Mouse (Mus musculus) intestine, embryonic 14.5 days (tissue): ENCODE measurements around the gene Zdhhc16. TPM values are rescaled to one million over a fixed set of nuclear protein-coding genes. Genes with fewer than 3 reads are reported as not detected.

ENCODE experiments used
- ATAC-seq: fragments of 200-750 bp; cut with Nextera tagmentation; replicated peaks from 2 replicates; pipeline ENCODE4 v1.8.0; 2017; ENCODE audit warnings: low read depth, moderate number of reproducible peaks, moderate TSS enrichment, moderate library complexity; ENCODE audit not compliant: low FRiP score, low TSS enrichment
- DNase-seq: peaks from one replicate; pipeline ENCODE4 v3.0.0-alpha.2; 2018; ENCODE audit warnings: low spot score
- H3K27ac ChIP-seq: fragments of 300-500 bp; sonication (generic); 2 replicates; pipeline ENCODE4 v1.5.1; 2014; ENCODE audit warnings: low read depth, mild to moderate bottlenecking, control low read depth
- H3K27me3 ChIP-seq: fragments of 300-500 bp; sonication (generic); replicated peaks from 2 replicates; pipeline ENCODE4 v1.6.1; 2014; ENCODE audit warnings: low read length, control low read depth; ENCODE audit not compliant: control insufficient read depth, insufficient read depth
- H3K36me3 ChIP-seq: fragments of 300-500 bp; sonication (generic); 2 replicates; pipeline ENCODE4 v1.6.1; 2014; ENCODE audit warnings: low read length, control low read depth; ENCODE audit not compliant: control insufficient read depth, insufficient read depth
- H3K4me1 ChIP-seq: fragments of 300-500 bp; sonication (generic); replicated peaks from 2 replicates; pipeline ENCODE4 v1.6.1; 2014; ENCODE audit warnings: low read length, control low read depth, mixed read lengths; ENCODE audit not compliant: control insufficient read depth, insufficient read depth
- H3K4me2 ChIP-seq: fragments of 300-500 bp; sonication (generic); 2 replicates; pipeline ENCODE4 v1.6.1; 2014; ENCODE audit warnings: low read length
- H3K4me3 ChIP-seq: fragments of 300-500 bp; sonication (generic); 2 replicates; pipeline ENCODE4 v1.5.1; 2014; ENCODE audit warnings: low read depth, low read length, control low read depth, mixed read lengths
- H3K9ac ChIP-seq: fragments of 300-500 bp; sonication (generic); 2 replicates; pipeline ENCODE4 v1.6.1; 2014; ENCODE audit warnings: mild to moderate bottlenecking, low read length
- H3K9me3 ChIP-seq: fragments of 300-500 bp; sonication (generic); 2 replicates; pipeline ENCODE4 v1.6.1; 2016; ENCODE audit warnings: low read length, control low read depth; ENCODE audit not compliant: control insufficient read depth
- WGBS: fragments of 180-500 bp; shearing (Covaris S2); extraction: QIAGEN DNeasy Blood & Tissue Kit; methylation state at CpG from one replicate; pipeline ENCODE4 v1.1.7; 2014; 5-methylcytosine and 5-hydroxymethylcytosine counted together
- polyA plus RNA-seq: library from polyadenylated mRNA; unstranded; fragments of >200 nt; fragmentation: Nextera tagmentation; extraction: Ambion mirVana; gene quantifications from 2 replicates; pipeline ENCODE4 v1.2.1, GENCODE M21; 2014

Gene Zdhhc16
- polyA plus RNA-seq, 1 experiment from 2014 or later: 69.2 TPM

GRCm38 (mm10) chr19:41980819-41981594, 47.7 kb downstream of the Zdhhc16 start, which contains the start of gene Mms19:
TSS of gene Mms19 (minus strand) at chr19:41981157.
- under 1% methylated on average over 67 of the region's 68 CpGs for WGBS

GRCm38 (mm10) chr19:41981595-41981927, 48.3 kb downstream of the Zdhhc16 start, which contains the start of gene Ubtd1:
TSS of gene Ubtd1 (plus strand) at chr19:41981763.
- WGBS: 0% methylated on average over 26 of the region's 33 CpGs

More at GRCm38 (mm10) chr19:41980819-41981594, 47.7 kb downstream of the Zdhhc16 start, which contains the start of gene Mms19:
- Histone ChIP-seq H3K9ac (peak within 1 kb of the TSS; percentile 79), H3K27me3 (no peaks in the 10 kb centered on the region), H3K27ac (peak within 1 kb of the TSS; percentile 83), H3K36me3 (no peaks in the 10 kb centered on the region), H3K9me3 (no peaks in the 10 kb centered on the region), H3K4me2 (peak within 1 kb of the TSS; percentile 85), H3K4me3 (peak within 1 kb of the TSS; percentile 72), H3K4me1 (peaks cover 11% of the 10 kb centered on the region)
- peak; percentile 98 for DNase-seq
- peak; percentile 96 for ATAC-seq

GRCm38 (mm10) chr19:41981931-41982790, 48.9 kb downstream of the Zdhhc16 start:
- ATAC-seq: no peak

More at GRCm38 (mm10) chr19:41981595-41981927, 48.3 kb downstream of the Zdhhc16 start, which contains the start of gene Ubtd1:
- H3K9me3 ChIP-seq: no peaks in the 10 kb centered on the region
- H3K9ac ChIP-seq: peak within 1 kb of the TSS; percentile 79
- no peak for ATAC-seq
- H3K27me3 ChIP-seq: no peaks in the 10 kb centered on the region
- peaks cover 11% of the 10 kb centered on the region for H3K4me1 ChIP-seq
- H3K27ac ChIP-seq: peak within 1 kb of the TSS; percentile 83
- H3K4me3 ChIP-seq: peak within 1 kb of the TSS; percentile 72
- no peaks in the 10 kb centered on the region for H3K36me3 ChIP-seq
- no peak for DNase-seq
- H3K4me2 ChIP-seq: peak within 1 kb of the TSS; percentile 85

GRCm38 (mm10) chr19:41982791-41983150, 49.5 kb downstream of the Zdhhc16 start:
- Histone ChIP-seq H3K27ac (no peak overlapping the region), H3K36me3 (no peaks in the 10 kb centered on the region), H3K4me1 (peaks cover 11% of the 10 kb centered on the region), H3K4me2 (peak overlapping the region; percentile 85), H3K27me3 (no peaks in the 10 kb centered on the region), H3K9me3 (no peaks in the 10 kb centered on the region), H3K9ac (peak overlapping the region; percentile 79; the same call in 1 of the 2 replicates), H3K4me3 (peak overlapping the region; percentile 72)
- ATAC-seq (no peak), DNase-seq (no peak)
- 9% methylated on average over 4 of the region's 4 CpGs for WGBS

More at GRCm38 (mm10) chr19:41981931-41982790, 48.9 kb downstream of the Zdhhc16 start:
- under 1% methylated on average over 72 of the region's 74 CpGs for WGBS
- no peaks in the 10 kb centered on the region for H3K27me3 ChIP-seq
- H3K4me2 ChIP-seq: peak overlapping the region; percentile 85
- peak; percentile 81 for DNase-seq
- no peaks in the 10 kb centered on the region for H3K9me3 ChIP-seq
- peak overlapping the region; percentile 80 for H3K27ac ChIP-seq
- peak overlapping the region; percentile 79 for H3K9ac ChIP-seq
- peak overlapping the region; percentile 72 for H3K4me3 ChIP-seq
- no peaks in the 10 kb centered on the region for H3K36me3 ChIP-seq
- H3K4me1 ChIP-seq: peaks cover 11% of the 10 kb centered on the region

GRCm38 (mm10) chr19:41985994-41986393, 52.7 kb downstream of the Zdhhc16 start:
- Histone ChIP-seq H3K27me3 (no peaks in the 10 kb centered on the region), H3K4me2 (no peak overlapping the region), H3K36me3 (no peaks in the 10 kb centered on the region), H3K4me1 (peaks cover 4% of the 10 kb centered on the region; the same call in 1 of the 2 replicates), H3K9me3 (no peaks in the 10 kb centered on the region), H3K27ac (no peak overlapping the region), H3K4me3 (no peak overlapping the region), H3K9ac (no peak overlapping the region)
- 95% methylated on average over 5 of the region's 5 CpGs for WGBS
- no peak for ATAC-seq
- DNase-seq: no peak

GRCm38 (mm10) chr19:41987206-41987605, 53.9 kb downstream of the Zdhhc16 start:
- Histone ChIP-seq H3K9me3 (no peaks in the 10 kb centered on the region), H3K9ac (no peak overlapping the region), H3K4me2 (no peak overlapping the region), H3K4me1 (peaks cover 4% of the 10 kb centered on the region; the same call in 1 of the 2 replicates), H3K36me3 (no peaks in the 10 kb centered on the region), H3K27me3 (no peaks in the 10 kb centered on the region), H3K4me3 (no peak overlapping the region), H3K27ac (no peak overlapping the region)
- DNase-seq (no peak), ATAC-seq (no peak)
- 84% methylated on average over 4 of the region's 4 CpGs for WGBS

- H3K27me3 ChIP-seq: no peaks in the 10 kb centered on the region
- WGBS: 73% methylated on average over 6 of the region's 6 CpGs
- H3K9me3 ChIP-seq: no peaks in the 10 kb centered on the region
- no peak overlapping the region for H3K4me3 ChIP-seq
- DNase-seq: no peak
- no peaks in the 10 kb centered on the region for H3K36me3 ChIP-seq
- no peak overlapping the region for H3K4me2 ChIP-seq
- H3K27ac ChIP-seq: no peak overlapping the region
- no peak overlapping the region for H3K9ac ChIP-seq
- ATAC-seq: no peak
- no peaks in the 10 kb centered on the region for H3K4me1 ChIP-seq
Measured at GRCm38 (mm10) chr19:41989810-41990209, 56.5 kb downstream of the Zdhhc16 start.

- no peak for DNase-seq
- ATAC-seq: no peak
- Histone ChIP-seq H3K9me3 (no peaks in the 10 kb centered on the region), H3K4me3 (no peak overlapping the region), H3K4me1 (no peaks in the 10 kb centered on the region), H3K36me3 (no peaks in the 10 kb centered on the region), H3K4me2 (no peak overlapping the region), H3K9ac (no peak overlapping the region), H3K27me3 (no peaks in the 10 kb centered on the region), H3K27ac (no peak overlapping the region)
- WGBS: 44% methylated on average over 6 of the region's 6 CpGs
Measured at GRCm38 (mm10) chr19:41991926-41992477, 58.7 kb downstream of the Zdhhc16 start.
